Mouse (Mus musculus): ENCODE measurements at regions not wholly inside any gene's neighbourhood (a gene's known extent, or its start where the extent isn't known, plus 50 kb on each side); places are given as distances from the start of the nearest gene placed in this dataset.
A peak's percentile ranks its signal among the peaks of the same experiment; 100 is the strongest.
"Not testable (repeated sequence)": the region's sequence is repeated elsewhere in the genome, so short reads cannot be mapped to it uniquely, and the experiment has no call there.

DNA sequence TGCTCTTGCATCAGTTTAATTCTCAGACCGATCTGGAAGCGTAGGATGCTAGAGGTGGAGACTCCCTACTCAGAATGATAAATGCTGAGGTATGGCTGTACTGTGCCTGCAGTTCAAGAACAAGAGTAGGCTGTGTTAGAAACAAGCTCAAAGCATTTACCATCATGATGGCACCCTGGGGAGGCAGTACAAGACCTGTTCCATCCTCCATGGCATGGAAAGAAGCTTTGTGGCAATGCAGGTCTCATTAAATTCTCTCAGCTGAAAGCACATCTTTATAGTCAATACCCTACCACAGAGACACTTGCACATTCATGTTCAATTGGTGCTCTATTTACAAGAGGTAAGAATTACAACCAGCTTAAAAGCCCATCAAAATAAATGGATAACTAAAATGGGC lies 209.5 kb downstream of the Tbl1xr1 start:
- DNase-seq (ENCODE audit: low spot score), result peak; percentile 82

DNA sequence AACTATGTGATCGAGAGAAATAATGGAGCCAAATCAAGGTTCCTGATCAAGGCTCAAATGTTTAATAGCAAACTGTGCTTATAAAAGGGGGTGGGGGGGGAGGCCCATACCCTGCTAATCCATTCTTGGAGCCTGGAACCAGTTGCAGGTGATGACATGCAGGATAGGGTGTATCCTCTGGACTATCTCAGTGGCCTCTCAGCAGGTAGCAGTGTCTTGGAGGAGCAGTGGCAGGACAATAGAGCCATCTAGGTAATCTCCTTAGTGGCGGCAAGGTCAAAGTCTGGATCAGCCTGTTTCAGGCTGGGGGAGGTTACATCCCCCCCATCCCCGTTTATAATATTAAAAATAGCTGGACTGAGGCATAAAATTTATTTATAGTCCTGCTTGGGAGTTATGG lies 217.0 kb downstream of the Tbl1xr1 start:
- DNase-seq (ENCODE audit: low spot score), result no peak

DNA sequence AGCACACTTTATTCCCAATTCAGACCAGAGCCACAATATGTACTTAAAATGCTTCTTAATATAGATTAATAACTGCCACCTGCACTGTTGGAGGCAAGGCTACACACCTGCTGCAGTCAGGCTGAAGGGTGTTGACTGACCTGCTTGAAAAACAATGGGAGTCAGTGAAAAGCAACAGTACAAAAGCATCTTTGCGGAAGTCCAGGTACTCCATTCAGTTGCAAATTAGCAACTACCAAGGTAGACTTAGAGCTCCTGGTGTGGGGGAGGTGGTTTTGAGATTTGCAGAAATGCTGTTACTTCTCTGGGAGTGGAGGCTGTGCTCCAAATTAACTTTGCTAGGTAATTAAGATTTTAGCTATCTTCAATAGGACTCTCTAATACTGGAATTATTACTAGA lies 217.6 kb downstream of the Tbl1xr1 start:
- not testable (repeated sequence) for DNase-seq (ENCODE audit: low spot score)

DNA sequence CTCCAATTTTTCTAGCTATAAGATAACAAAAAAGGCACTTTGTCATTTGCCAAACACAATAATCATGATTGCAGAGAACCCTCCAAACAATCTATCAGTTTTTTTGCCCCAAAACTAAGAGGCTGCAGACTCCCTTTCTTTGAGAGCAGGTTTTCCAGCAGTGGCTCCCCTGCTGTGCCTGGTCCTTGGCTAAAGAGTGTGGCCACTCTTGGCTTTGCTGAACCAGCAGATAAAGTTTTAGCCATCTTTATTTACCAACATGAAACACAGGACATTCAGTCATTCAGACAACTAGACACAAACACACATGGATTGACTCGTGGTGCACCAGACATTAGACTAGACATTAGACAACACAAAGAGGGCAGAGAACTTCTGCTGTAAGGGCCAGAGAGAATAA lies 220.5 kb downstream of the Tbl1xr1 start:
- DNase-seq (ENCODE audit: low spot score), result not testable (repeated sequence)

DNA sequence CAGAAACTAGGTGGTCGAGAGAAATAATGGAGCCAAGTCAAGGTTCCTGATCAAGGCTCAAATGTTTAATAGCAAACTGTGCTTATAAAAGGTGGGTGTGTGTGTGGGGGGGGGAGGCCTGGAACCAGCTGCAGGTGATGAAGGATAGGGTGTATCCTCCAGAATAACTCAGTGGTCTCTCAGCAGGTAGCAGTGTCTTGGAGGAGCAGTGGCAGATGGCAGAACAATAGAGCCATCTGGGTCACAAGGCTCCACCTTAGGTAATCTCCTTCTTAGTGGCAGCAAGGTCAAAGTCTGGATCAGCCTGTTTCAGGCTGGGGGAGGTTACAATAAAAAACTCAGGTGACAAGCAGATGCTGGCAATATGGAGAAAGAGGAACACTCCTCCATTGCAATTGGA lies 221.4 kb downstream of the Tbl1xr1 start:
- not testable (repeated sequence) for DNase-seq (ENCODE audit: low spot score)

DNA sequence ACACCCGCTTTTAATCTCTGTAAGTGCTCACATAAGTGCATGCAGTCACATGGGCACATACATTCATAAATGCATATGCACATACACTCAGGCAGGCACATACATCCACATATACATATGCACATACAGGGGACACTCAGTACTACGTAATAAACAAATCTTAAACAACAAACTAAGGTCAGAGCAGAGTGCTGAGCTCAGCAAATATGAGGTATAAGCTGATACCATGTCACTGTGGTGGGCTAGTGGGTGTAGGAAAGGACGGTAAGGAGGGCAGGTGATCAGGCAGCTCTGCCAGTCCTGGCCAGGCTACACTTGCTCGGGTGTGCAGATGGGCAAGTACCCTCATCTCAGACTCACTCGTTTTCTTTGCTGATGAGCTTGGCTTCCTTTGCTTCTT lies 224.1 kb downstream of the Tbl1xr1 start:
- DNase-seq (ENCODE audit: low spot score), result no peak

DNA sequence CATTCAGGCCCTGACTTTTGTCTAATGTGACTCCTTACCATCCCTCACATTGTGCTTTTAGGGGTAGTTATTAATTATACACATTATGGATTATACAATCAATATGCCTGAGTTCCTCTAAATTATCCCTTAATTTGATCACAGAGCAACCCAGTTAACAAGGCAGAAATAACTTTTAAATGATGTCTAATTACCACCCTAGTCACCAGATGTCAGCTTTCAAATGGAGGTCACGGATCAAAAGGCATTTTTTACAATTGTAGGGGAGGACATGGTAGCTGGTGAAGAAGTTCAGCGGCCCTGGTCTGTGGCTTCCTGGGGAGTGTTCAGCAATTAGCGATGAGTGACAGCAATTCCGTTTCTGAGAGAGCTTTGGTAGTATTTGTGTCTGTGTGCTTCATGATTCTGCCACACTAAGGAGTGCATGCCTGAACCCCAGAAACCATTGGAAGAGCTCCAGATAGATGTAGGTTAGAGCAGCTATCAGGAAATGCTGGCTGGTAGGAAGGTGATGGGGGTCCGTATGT lies 225.6 kb downstream of the Tbl1xr1 start:
- DNase-seq (ENCODE audit: low spot score), result peak; percentile 67

DNA sequence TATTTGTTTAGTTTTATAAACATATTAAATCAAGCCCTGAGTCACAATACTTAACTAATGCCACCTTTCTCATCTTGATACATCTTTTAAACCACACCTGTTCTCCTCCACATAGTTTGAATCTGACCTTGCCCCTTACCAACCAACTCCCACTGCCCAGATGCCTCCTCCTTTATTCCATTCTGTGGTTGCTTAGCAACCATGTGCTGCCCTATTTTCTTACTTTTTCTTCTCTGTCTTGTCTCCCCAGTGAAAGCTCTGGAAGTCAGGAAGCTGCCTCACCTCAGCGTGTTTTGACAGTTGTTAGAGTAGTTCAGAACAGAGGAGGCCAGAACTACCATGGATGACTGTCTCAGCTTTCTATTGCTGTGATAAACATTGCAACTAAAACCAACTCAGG lies 227.7 kb downstream of the Tbl1xr1 start:
- DNase-seq (ENCODE audit: low spot score), result no peak

DNA sequence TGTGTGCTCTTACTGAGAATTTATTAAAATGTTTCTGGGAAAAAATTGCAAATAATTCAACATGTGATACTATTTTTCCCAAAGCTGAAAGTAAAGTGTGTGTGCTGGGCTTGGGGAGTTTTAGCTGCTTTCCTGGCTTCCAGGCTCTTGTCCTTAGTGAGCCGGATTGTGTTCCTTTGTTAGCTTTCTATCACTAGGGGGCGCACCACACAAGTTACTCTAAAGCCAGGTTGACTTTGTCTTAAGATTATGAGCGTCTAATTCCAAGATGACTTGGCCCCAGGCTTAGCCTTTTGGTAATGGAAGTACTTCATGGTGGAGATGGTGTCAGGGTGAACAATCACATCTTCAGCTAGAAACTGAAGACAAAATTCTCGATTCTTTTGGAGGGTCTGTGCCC lies 230.2 kb downstream of the Tbl1xr1 start:
- no peak for DNase-seq (ENCODE audit: low spot score)

DNA sequence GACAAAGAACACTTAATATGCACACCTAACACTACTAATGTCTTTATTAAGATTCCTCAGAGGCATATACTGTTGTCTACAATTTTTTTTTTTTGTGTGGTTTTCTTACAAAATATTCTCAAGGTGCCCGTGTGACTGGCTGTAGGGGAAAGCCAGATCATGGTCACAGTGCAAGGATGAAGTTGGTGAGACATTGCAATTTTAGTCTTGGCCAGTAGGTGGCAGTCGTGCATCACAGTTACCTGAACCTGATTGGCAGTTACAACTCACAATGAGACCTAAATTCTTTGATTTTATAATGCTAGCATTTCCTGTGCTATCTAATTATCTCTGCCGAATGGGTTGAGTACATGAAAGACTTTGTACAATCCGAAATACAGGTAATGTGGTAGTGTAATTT lies 232.5 kb downstream of the Tbl1xr1 start:
- DNase-seq (ENCODE audit: low spot score), result peak; percentile 92

DNA sequence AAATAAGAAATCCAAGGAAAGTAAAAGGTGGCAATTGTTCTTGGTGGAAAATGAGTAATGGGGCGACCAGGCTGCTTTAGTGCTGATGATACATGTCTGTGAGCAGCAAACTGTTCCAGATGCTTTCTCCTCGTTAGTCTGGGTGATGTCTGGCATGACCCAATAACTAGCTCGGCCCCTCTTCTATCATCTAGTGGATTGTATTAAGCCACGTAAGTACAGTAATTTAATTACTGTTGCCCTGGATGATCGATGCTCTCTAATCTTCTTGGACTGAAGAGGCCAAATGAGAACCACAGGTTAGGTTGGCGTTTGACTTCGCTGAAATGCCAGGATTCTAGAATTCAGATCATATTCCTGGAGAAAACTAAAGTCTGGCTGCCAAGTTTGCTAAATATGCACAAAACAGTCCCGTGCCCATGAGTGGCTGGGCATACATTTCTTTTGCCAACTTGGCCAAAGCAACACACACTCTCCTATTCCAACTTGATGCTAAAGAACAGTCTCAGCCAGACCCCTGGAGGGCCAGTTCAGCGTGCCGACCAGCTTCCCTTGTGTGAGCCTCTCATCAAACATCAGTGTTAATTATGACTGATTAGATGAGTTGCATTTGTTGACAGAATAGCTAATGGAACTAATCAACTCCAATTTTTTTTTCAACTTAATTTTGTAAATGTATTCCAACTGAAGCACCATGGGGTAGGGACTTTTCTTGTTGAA lies 240.2 kb downstream of the Tbl1xr1 start:
- DNase-seq (ENCODE audit: low spot score), result peak; percentile 69

DNA sequence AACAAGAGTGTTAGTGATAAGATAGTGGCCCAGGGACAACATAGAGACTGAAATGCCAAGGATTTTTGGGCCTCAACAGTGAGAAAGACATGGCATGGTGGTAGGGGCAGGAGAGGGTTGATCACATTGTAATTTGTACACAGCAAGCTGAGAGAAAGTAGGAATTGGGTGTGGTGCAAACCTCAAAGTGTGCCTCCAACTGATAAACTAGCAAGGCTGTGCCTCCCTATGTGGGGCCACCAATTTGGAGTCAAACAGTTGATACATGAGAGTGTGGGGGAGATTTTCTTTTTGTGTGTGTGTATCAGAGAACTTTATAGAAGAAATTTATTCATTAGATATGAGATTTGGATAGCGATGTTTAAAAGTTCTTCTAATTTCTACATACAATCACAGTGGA lies 244.0 kb downstream of the Tbl1xr1 start:
- not testable (repeated sequence) for DNase-seq (ENCODE audit: low spot score)

DNA sequence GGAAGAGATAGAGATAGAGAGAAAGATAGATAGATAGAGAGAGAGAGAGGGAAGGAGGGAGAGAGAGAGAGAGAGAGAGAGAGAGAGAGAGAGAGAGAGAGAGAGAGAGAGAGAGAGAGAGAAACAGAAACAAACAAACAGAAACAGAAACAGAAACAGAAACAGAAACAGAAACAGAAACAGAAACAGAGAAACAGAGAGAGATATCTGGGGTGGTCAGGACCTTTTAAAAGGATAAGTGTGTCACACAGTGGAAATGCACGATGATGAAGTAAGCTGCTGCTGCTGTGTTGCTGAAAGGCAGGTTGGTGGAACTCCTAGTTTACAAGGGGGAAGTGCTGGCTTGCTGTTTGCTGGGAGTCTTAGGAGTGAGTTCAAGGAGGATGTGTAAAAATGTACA lies 254.8 kb downstream of the Tbl1xr1 start:
- no peak for DNase-seq (ENCODE audit: low spot score)

All from retina, embryonic 14.5 days (tissue).